Mouse (Mus musculus): ENCODE results near the gene Arf5. TPM values are rescaled to one million over a fixed set of nuclear protein-coding genes. Genes with fewer than 3 reads are reported as not detected.

The Arf5 gene
- polyA plus RNA-seq, 1 experiment from 2014 or later, result 472 TPM

DNA sequence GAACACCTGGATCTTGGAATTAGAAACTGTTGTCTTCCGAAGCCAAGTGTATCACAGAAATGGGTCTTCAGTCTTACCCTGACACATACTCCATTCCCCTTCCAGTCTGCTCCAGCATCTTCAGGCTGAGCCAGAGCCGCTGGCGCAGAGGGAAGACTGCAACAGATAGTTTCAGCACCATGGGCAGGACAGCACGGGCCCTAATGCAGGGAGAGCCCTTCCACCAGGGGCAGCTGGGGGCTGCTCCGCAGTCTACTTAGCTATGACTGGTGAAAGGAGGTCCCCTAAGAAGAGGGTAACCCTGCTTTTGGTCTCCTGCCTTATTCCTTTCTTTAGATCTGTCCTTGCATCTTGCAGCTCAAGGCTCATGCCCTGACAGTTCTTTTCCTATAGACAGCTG, 27.1 kb downstream of the Arf5 start:
- Histone ChIP-seq H3K4me1 (ENCODE audit: control insufficient read depth, insufficient read depth, low read depth, low read length) (no peaks in the 10 kb centered on the region), H3K4me2 (ENCODE audit: low read length) (no peak overlapping the region), H3K9ac (ENCODE audit: low read depth, low read length) (no peak overlapping the region), H3K4me3 (ENCODE audit: low read length) (no peak overlapping the region), H3K27ac (ENCODE audit: low read depth, low read length) (no peak overlapping the region), H3K27me3 (replicated peaks; ENCODE audit: control insufficient read depth, insufficient read depth, low read length) (peaks cover 22% of the 10 kb centered on the region), H3K9me3 (ENCODE audit: control insufficient read depth, low read length) (no peaks in the 10 kb centered on the region), H3K36me3 (ENCODE audit: control insufficient read depth, insufficient read depth, low read length) (no peaks in the 10 kb centered on the region)
- ATAC-seq, result no peak
- WGBS, result 16% methylated on average over 5 of the region's 5 CpGs

DNA sequence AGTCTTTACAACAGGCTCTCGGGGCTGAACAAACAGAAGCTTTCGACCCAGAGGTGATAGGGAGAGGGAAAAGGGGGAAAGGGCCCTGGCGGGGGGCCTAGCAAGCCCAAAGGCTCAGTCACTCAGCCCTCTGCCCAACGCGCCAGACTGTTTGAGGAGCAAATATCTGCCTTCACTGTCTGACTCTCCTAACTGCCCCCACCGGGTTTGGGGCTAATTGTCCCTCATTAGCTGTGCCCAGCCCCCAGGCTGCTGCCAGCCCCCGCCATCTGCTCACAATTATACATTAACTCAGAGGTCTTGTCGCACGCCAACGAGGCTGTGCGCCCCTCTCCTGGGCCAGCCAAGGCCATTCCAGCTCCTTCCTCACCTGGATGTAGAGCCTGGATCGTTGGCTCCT, 27.6 kb downstream of the Arf5 start:
- peaks cover 22% of the 10 kb centered on the region for H3K27me3 ChIP-seq (replicated peaks; ENCODE audit: control insufficient read depth, insufficient read depth, low read length)
- H3K4me2 ChIP-seq (ENCODE audit: low read length), result 0 out of 2 replicates have a peak overlapping the region, but pooled peaks have one; percentile 12
- ATAC-seq, result 0 out of 2 replicates have a peak, but pooled peaks have one; percentile 34
- H3K9ac ChIP-seq (ENCODE audit: low read depth, low read length), result no peak overlapping the region
- H3K27ac ChIP-seq (ENCODE audit: low read depth, low read length), result no peak overlapping the region
- H3K36me3 ChIP-seq (ENCODE audit: control insufficient read depth, insufficient read depth, low read length), result no peaks in the 10 kb centered on the region
- no peaks in the 10 kb centered on the region for H3K4me1 ChIP-seq (ENCODE audit: control insufficient read depth, insufficient read depth, low read depth, low read length)
- H3K9me3 ChIP-seq (ENCODE audit: control insufficient read depth, low read length), result no peaks in the 10 kb centered on the region
- 0% methylated on average over 11 of the region's 12 CpGs for WGBS
- no peak overlapping the region for H3K4me3 ChIP-seq (ENCODE audit: low read length)

DNA sequence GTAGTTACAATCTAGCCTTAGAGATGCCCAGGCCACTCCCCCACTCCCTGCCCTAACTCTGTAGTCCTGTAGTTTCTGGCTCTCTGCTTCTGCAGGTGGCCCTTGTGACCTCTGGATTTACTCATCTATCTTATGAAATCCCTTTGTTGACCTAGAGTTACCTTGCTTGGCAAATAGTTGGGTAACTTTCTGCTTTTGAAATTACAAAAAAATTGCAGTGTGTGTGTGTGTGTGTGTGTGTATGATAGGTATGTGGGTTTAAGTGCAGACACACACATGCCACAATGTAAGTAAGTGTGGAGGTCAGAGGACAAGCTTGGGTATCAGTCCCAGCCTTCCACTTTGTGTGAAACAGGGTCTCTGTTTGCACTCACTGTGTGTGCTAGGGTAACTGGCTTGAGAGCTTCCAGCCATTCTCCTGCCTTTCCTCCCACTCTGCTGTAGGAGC, 35.9 kb downstream of the Arf5 start:
- H3K27me3 ChIP-seq (replicated peaks; ENCODE audit: control insufficient read depth, insufficient read depth, low read length), result no peaks in the 10 kb centered on the region
- H3K9me3 ChIP-seq (ENCODE audit: control insufficient read depth, low read length), result no peaks in the 10 kb centered on the region
- H3K4me2 ChIP-seq (ENCODE audit: low read length), result no peak overlapping the region
- H3K9ac ChIP-seq (ENCODE audit: low read depth, low read length), result no peak overlapping the region
- H3K27ac ChIP-seq (ENCODE audit: low read depth, low read length), result no peak overlapping the region
- no peaks in the 10 kb centered on the region for H3K36me3 ChIP-seq (ENCODE audit: control insufficient read depth, insufficient read depth, low read length)
- no peaks in the 10 kb centered on the region for H3K4me1 ChIP-seq (ENCODE audit: control insufficient read depth, insufficient read depth, low read depth, low read length)
- no peak for ATAC-seq
- H3K4me3 ChIP-seq (ENCODE audit: low read length), result no peak overlapping the region

DNA sequence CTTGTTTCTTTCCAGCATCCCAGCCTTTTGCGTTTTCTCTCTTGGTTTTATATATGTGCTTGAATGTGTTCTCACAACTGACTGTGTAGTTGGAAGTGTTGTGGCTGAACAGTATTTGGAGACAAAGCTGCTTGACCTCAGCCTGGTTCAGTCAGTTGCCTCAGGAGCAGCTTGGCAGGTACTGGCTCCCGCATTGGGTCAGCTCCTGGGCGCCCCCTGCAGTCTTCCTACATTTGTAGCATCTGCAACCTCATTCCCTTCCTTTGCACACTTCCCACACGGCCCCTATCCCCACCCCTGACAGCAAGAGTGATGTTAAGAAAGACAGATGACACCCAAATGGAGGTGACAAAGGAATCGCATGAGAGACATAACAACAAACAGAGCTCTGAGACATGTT, 37.2 kb downstream of the Arf5 start:
- Histone ChIP-seq H3K36me3 (ENCODE audit: control insufficient read depth, insufficient read depth, low read length) (no peaks in the 10 kb centered on the region), H3K27me3 (replicated peaks; ENCODE audit: control insufficient read depth, insufficient read depth, low read length) (no peaks in the 10 kb centered on the region), H3K27ac (ENCODE audit: low read depth, low read length) (no peak overlapping the region), H3K9me3 (ENCODE audit: control insufficient read depth, low read length) (no peaks in the 10 kb centered on the region), H3K9ac (ENCODE audit: low read depth, low read length) (no peak overlapping the region), H3K4me3 (ENCODE audit: low read length) (no peak overlapping the region), H3K4me2 (ENCODE audit: low read length) (no peak overlapping the region), H3K4me1 (ENCODE audit: control insufficient read depth, insufficient read depth, low read depth, low read length) (no peaks in the 10 kb centered on the region)
- ATAC-seq, result 0 out of 2 replicates have a peak, but pooled peaks have one; percentile 54
- 9% methylated on average over 5 of the region's 5 CpGs for WGBS

DNA sequence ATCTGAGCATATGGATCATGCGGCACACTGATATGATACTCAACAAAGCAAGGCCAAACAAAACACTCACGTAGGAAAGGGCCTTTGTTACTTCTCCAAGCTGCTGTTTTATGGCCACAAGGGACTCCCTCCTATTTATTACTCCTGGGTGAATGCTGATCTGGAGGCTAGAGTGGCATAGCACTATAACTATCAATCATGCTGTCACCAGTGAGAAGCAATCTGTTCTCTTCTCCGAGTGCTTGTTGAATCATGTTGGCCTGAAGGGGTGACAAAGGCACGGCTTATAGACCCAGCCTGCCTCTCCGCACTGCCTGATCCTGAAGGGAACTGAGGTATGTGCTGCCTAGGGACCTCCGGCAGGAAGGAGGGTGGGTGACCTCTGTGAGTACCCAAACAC, 41.3 kb downstream of the Arf5 start:
- 36% methylated on average over 6 of the region's 6 CpGs for WGBS
- 0 out of 2 replicates have a peak, but pooled peaks have one; percentile 30 for ATAC-seq
- H3K27ac ChIP-seq (ENCODE audit: low read depth, low read length), result no peak overlapping the region
- H3K9me3 ChIP-seq (ENCODE audit: control insufficient read depth, low read length), result no peaks in the 10 kb centered on the region
- H3K4me3 ChIP-seq (ENCODE audit: low read length), result no peak overlapping the region
- H3K27me3 ChIP-seq (replicated peaks; ENCODE audit: control insufficient read depth, insufficient read depth, low read length), result no peaks in the 10 kb centered on the region
- no peaks in the 10 kb centered on the region for H3K4me1 ChIP-seq (ENCODE audit: control insufficient read depth, insufficient read depth, low read depth, low read length)
- no peak overlapping the region for H3K9ac ChIP-seq (ENCODE audit: low read depth, low read length)
- no peaks in the 10 kb centered on the region for H3K36me3 ChIP-seq (ENCODE audit: control insufficient read depth, insufficient read depth, low read length)
- no peak overlapping the region for H3K4me2 ChIP-seq (ENCODE audit: low read length)

DNA sequence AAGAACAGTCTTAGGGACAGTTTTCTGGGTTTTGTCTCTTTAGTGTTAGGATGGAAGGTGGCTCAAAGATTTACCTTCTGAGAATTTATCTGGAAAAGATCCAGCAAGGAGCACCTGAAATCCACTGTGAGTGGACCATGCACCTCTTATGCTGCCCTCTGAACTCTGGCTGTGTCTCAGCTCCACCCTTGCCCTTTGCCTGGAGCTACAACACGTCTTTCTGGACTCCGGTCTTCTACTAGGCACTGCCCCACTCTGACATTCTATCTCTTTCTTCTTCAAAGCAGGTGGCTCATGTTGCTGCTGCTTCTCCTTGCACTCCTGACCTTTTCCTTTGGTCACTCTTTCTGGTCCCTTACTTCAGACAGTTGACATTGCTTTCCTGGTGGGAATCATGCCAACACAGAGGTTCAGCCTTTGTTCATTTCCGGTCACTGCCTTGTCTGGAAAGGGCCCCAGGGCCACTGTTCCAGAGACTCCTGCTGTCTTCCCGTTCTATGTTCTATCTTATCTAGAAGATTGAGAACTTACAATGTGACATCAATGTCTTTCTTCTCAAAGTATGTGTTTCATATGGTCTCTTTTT, 46.8 kb downstream of the Arf5 start:
- Histone ChIP-seq H3K4me2 (ENCODE audit: low read length) (no peak overlapping the region), H3K9ac (ENCODE audit: low read depth, low read length) (no peak overlapping the region), H3K36me3 (ENCODE audit: control insufficient read depth, insufficient read depth, low read length) (no peaks in the 10 kb centered on the region), H3K27me3 (replicated peaks; ENCODE audit: control insufficient read depth, insufficient read depth, low read length) (no peaks in the 10 kb centered on the region), H3K4me3 (ENCODE audit: low read length) (no peak overlapping the region), H3K4me1 (ENCODE audit: control insufficient read depth, insufficient read depth, low read depth, low read length) (no peaks in the 10 kb centered on the region), H3K9me3 (ENCODE audit: control insufficient read depth, low read length) (no peaks in the 10 kb centered on the region), H3K27ac (ENCODE audit: low read depth, low read length) (no peak overlapping the region)
- no peak for ATAC-seq
- WGBS, result 73% methylated on average over 4 of the region's 4 CpGs

DNA sequence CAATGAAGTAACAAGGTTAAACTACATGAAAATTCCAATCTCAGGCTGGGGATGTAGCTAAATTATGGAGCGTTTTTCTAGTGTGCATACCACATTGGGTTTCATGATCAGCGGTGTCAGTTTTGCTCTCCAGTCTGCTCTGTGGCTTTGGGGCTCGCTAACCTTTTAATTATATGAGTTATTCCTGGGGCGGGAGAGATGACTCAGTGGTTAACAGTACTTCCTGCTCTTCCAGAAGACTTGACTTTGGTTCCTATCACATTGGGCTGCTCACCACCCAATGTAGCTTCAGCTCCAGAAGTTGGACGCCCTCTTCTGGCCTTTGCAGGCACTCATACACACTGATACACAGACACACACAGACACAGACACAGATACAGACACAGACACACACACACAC, 47.3 kb downstream of the Arf5 start:
- Histone ChIP-seq H3K4me2 (ENCODE audit: low read length) (no peak overlapping the region), H3K9me3 (ENCODE audit: control insufficient read depth, low read length) (no peaks in the 10 kb centered on the region), H3K36me3 (ENCODE audit: control insufficient read depth, insufficient read depth, low read length) (no peaks in the 10 kb centered on the region), H3K27me3 (replicated peaks; ENCODE audit: control insufficient read depth, insufficient read depth, low read length) (no peaks in the 10 kb centered on the region), H3K9ac (ENCODE audit: low read depth, low read length) (no peak overlapping the region), H3K27ac (ENCODE audit: low read depth, low read length) (no peak overlapping the region), H3K4me3 (ENCODE audit: low read length) (no peak overlapping the region), H3K4me1 (ENCODE audit: control insufficient read depth, insufficient read depth, low read depth, low read length) (no peaks in the 10 kb centered on the region)
- 77% methylated on average over 5 of the region's 5 CpGs for WGBS
- no peak for ATAC-seq

DNA sequence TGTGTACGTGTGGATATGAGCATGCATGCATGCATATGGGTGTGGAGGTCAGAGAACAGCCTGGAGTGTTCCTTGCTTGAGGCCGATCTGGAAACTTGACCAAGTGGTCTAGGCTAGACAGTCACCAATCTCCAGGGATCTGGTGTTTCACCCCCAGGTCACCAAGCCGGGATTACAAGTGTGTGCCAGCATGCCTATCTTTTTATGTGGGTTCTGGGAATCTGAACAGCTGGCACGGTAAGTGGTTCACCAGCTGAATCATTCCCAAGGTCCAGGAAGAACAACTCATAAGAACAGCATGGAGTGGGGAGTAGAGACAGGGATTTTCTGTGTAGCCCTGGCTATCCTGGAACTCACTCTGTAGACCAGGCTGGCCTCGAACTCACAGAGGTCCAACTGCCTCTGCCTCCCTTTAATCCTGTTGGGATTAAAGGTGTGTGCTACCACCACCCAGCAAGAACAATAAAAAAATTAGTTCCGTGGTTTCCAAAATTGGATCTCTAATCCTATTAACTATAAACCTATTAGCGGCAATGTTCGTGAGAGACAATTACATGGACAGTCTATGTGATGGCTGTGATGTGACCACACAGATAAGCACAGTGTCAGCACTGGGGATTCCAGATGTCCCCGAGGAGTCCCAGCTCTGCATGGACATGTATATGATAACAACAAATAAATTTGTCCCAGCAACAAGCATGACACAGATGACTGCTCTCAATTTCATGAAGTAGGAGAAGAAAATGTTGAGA, 48.1 kb downstream of the Arf5 start:
- no peak overlapping the region for H3K27ac ChIP-seq (ENCODE audit: low read depth, low read length)
- no peak overlapping the region for H3K4me3 ChIP-seq (ENCODE audit: low read length)
- no peaks in the 10 kb centered on the region for H3K36me3 ChIP-seq (ENCODE audit: control insufficient read depth, insufficient read depth, low read length)
- H3K4me2 ChIP-seq (ENCODE audit: low read length), result no peak overlapping the region
- H3K4me1 ChIP-seq (ENCODE audit: control insufficient read depth, insufficient read depth, low read depth, low read length), result no peaks in the 10 kb centered on the region
- WGBS, result 90% methylated on average over 9 of the region's 9 CpGs
- ATAC-seq, result no peak
- H3K9me3 ChIP-seq (ENCODE audit: control insufficient read depth, low read length), result no peaks in the 10 kb centered on the region
- no peaks in the 10 kb centered on the region for H3K27me3 ChIP-seq (replicated peaks; ENCODE audit: control insufficient read depth, insufficient read depth, low read length)
- no peak overlapping the region for H3K9ac ChIP-seq (ENCODE audit: low read depth, low read length)

DNA sequence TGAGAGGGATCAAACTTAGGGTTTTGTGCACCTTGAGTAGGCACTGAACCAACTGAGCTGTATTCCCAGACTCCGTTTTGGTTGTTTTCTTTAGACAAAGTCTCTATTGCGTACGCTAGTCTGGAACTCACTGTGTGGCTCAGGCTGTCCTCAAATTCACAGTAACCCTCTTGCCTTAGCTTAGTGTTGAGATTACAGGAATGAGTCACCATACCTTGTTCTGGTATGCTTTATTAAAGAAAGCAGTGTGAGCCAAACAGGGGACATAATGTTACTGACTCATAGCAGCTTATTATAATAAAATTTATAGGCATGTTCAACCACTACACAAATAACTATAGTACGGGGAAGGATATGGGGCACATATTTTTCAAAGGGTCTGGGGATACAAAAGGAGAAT, 50.9 kb downstream of the Arf5 start:
- Histone ChIP-seq H3K4me2 (ENCODE audit: low read length) (no peak overlapping the region), H3K27ac (ENCODE audit: low read depth, low read length) (no peak overlapping the region), H3K4me1 (ENCODE audit: control insufficient read depth, insufficient read depth, low read depth, low read length) (peaks cover 2% of the 10 kb centered on the region; the same call in 1 of the 2 replicates), H3K9ac (ENCODE audit: low read depth, low read length) (no peak overlapping the region), H3K36me3 (ENCODE audit: control insufficient read depth, insufficient read depth, low read length) (no peaks in the 10 kb centered on the region), H3K4me3 (ENCODE audit: low read length) (no peak overlapping the region), H3K9me3 (ENCODE audit: control insufficient read depth, low read length) (no peaks in the 10 kb centered on the region), H3K27me3 (replicated peaks; ENCODE audit: control insufficient read depth, insufficient read depth, low read length) (no peaks in the 10 kb centered on the region)
- WGBS, result 95% methylated on average over 4 of the region's 4 CpGs
- ATAC-seq, result no peak

Data from hindbrain, embryonic 16.5 days (tissue).